Mouse (Mus musculus) lung, postnatal 0 days (tissue): ENCODE measurements around the gene Cntnap5c. TPM values are rescaled to one million over a fixed set of nuclear protein-coding genes. Genes with fewer than 3 reads are reported as not detected.

ENCODE experiments used
- ATAC-seq: fragments of 200-750 bp; cut with Nextera tagmentation; 2 replicates; pipeline ENCODE4 v1.8.0; 2017; ENCODE audit warnings: moderate library complexity
- DNase-seq: peaks from one replicate; pipeline ENCODE4 v3.0.0-alpha.2; 2016; ENCODE audit warnings: low spot score
- H3K27ac ChIP-seq: fragments of 300-500 bp; sonication (generic); 2 replicates; pipeline ENCODE4 v1.5.1; 2014; ENCODE audit warnings: antibody characterized with exemption, mild to moderate bottlenecking, low read length, mixed read lengths
- H3K27me3 ChIP-seq: fragments of 300-500 bp; sonication (generic); replicated peaks from 2 replicates; pipeline ENCODE4 v1.6.1; 2014; ENCODE audit warnings: low read length, mixed read lengths; ENCODE audit not compliant: insufficient read depth
- H3K36me3 ChIP-seq: fragments of 300-500 bp; sonication (generic); 2 replicates; pipeline ENCODE4 v1.6.1; 2014; ENCODE audit warnings: low read length, mixed read lengths; ENCODE audit not compliant: insufficient read depth
- H3K4me1 ChIP-seq: fragments of 300-500 bp; sonication (generic); 2 replicates; pipeline ENCODE4 v1.6.1; 2014; ENCODE audit warnings: antibody characterized with exemption, low read depth, low read length, mixed read lengths; ENCODE audit not compliant: insufficient read depth
- H3K4me2 ChIP-seq: fragments of 300-500 bp; sonication (generic); replicated peaks from 2 replicates; pipeline ENCODE4 v1.6.1; 2014; ENCODE audit warnings: low read depth, mild to moderate bottlenecking, low read length, moderate library complexity, mixed read lengths
- H3K4me3 ChIP-seq: fragments of 300-500 bp; sonication (generic); 2 replicates; pipeline ENCODE4 v1.5.1; 2014; ENCODE audit warnings: low read depth, low read length
- H3K9ac ChIP-seq: fragments of 300-500 bp; sonication (generic); replicated peaks from 2 replicates; pipeline ENCODE4 v1.6.1; 2014; ENCODE audit warnings: low read depth, mild to moderate bottlenecking
- H3K9me3 ChIP-seq: fragments of 300-500 bp; sonication (generic); 2 replicates; pipeline ENCODE4 v1.6.1; 2016; ENCODE audit warnings: low read length, mixed read lengths
- CTCF ChIP-seq: IDR thresholded peaks from 2 replicates; pipeline ENCODE4 v1.5.1; 2016; ENCODE audit warnings: antibody characterized with exemption, mild to moderate bottlenecking
- EP300 ChIP-seq: IDR thresholded peaks from 2 replicates; pipeline ENCODE4 v1.6.1; 2016; ENCODE audit warnings: antibody characterized with exemption, mild to moderate bottlenecking, control low read depth
- WGBS: fragments of 180-500 bp; shearing (Covaris S2); extraction: QIAGEN DNeasy Blood & Tissue Kit; methylation state at CpG from one replicate; pipeline ENCODE4 v1.1.7; 2014; 5-methylcytosine and 5-hydroxymethylcytosine counted together
- polyA plus RNA-seq: library from polyadenylated mRNA; unstranded; fragments of >200 nt; fragmentation: Nextera tagmentation; extraction: Ambion mirVana; gene quantifications from 2 replicates; pipeline ENCODE4 v1.2.1, GENCODE M21; 2015

Gene Cntnap5c
- polyA plus RNA-seq, 1 experiment from 2014 or later = not detected

DNA sequence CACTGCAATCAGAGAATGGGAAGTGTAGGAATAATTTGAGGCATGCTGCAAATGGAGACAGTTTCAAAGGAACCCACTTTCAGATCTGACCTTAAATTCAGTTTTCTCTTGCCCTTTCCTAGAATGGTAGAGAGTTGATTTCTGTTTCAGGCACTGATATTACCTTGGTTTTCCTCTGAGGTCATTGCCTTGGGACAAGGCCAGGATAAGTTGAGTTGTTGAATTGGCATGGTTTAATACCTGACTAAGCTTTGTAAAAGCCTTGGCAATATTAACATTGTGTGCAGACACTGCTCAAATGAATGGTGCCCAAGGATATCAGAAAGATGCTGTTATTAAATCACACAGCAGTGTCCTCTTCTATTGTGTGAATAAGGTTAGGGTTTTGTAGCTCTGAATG, 96.6 kb downstream of the Cntnap5c start:
- H3K4me2 ChIP-seq = no peak overlapping the region
- ATAC-seq = no peak

DNA sequence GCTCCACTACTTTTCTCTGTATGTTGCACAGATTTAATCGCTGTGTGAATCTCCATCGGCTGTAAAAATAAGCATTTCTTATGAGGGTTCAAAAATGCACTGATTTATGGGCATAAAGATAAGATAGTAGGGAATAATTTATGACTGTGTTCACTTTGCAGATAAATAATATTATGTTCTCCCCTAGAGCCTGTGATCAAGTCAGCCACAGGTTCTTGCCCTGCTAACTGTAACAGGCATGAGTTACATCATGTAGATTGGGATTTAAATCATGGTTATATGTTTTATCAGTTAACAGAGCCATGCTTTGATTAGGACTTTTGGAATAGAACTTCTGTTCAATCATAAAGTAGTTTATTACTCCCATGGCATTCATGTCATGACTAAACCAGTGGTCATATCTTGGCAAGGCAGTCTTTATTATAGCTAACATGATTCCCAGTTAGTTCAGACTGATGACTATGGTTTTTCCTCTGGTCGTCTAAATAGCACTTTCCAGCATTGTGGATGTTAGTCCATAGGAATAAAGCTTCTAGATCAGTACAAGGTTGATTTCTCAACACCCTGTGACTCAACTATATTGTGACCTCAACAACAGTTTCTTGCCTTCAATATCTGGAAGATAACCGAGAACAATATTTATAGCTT, 118.5 kb downstream of the Cntnap5c start:
- Histone ChIP-seq H3K27me3 (no peaks in the 10 kb centered on the region), H3K4me3 (no peak overlapping the region), H3K9me3 (no peaks in the 10 kb centered on the region), H3K36me3 (no peaks in the 10 kb centered on the region), H3K4me2 (no peak overlapping the region), H3K27ac (no peak overlapping the region), H3K4me1 (no peaks in the 10 kb centered on the region), H3K9ac (no peak overlapping the region)
- DNase-seq = no peak
- TF ChIP-seq EP300 (no peak), CTCF (no peak)
- WGBS = 71% methylated on average over 4 of the region's 4 CpGs
- no peak for ATAC-seq

More for the DNA sequence above, 96.6 kb downstream of the Cntnap5c start:
- H3K4me1 ChIP-seq = no peaks in the 10 kb centered on the region
- DNase-seq = no peak
- H3K27ac ChIP-seq = no peak overlapping the region
- TF ChIP-seq EP300 = no peak
- TF ChIP-seq CTCF = no peak
- no peaks in the 10 kb centered on the region for H3K27me3 ChIP-seq
- no peaks in the 10 kb centered on the region for H3K9me3 ChIP-seq
- no peak overlapping the region for H3K9ac ChIP-seq
- no peak overlapping the region for H3K4me3 ChIP-seq
- no peaks in the 10 kb centered on the region for H3K36me3 ChIP-seq

DNA sequence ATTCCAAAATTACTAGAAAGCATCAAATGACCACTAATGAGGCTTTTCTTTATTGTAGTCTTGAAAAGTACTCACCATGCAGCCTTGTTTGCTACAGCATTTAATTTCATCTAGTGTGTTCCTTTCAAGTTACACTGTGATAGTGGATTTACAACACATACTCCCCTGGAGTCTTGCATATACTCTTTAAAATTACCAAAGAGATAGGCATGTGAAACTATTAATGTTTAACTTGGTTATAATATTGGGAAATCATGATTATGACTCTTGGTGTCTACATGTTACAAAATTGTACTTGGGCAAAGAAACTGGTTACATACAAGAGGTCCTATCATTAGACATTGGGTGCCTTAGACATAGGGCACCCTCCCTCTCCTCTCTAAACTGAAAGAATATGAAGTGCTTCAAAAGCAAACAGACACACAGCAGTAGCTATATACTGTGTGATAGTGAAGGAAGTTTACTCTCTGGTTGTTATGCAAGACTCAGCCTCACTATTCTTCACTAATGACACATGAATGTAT, 142.5 kb downstream of the Cntnap5c start:
- TF ChIP-seq EP300 (no peak), CTCF (no peak)
- H3K4me1 ChIP-seq = no peaks in the 10 kb centered on the region
- H3K9me3 ChIP-seq = no peaks in the 10 kb centered on the region
- H3K4me2 ChIP-seq = no peak overlapping the region
- H3K9ac ChIP-seq = no peak overlapping the region
- H3K4me3 ChIP-seq = no peak overlapping the region
- DNase-seq (no peak), ATAC-seq (no peak)
- no peaks in the 10 kb centered on the region for H3K36me3 ChIP-seq
- H3K27me3 ChIP-seq = no peaks in the 10 kb centered on the region
- no peak overlapping the region for H3K27ac ChIP-seq

DNA sequence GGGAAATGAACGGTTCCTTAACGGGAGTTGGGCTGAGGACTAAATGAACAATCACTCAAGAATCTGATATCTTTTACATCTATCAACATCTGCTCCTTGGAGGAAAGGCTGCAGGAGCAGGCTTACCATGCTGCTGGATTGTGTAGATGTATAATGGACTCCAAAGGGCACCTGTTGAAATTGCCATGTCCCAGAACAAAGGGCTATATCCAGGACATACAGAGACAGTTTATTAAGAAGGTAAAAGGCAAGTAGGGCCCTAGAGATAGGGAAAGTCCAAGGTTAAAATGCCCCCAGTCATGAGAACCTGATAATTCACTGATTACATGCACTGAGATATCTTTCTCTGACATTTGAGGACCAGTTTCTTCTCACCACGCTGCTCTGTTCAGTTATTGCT, 214.9 kb downstream of the Cntnap5c start:
- DNase-seq = no peak
- no peaks in the 10 kb centered on the region for H3K9me3 ChIP-seq
- H3K4me2 ChIP-seq = no peak overlapping the region
- H3K27me3 ChIP-seq = no peaks in the 10 kb centered on the region
- WGBS = 60% methylated on average over 3 of the region's 3 CpGs
- no peaks in the 10 kb centered on the region for H3K36me3 ChIP-seq
- H3K9ac ChIP-seq = no peak overlapping the region
- no peak overlapping the region for H3K4me3 ChIP-seq
- H3K27ac ChIP-seq = no peak overlapping the region
- no peak for TF ChIP-seq CTCF
- no peak for TF ChIP-seq EP300
- H3K4me1 ChIP-seq = no peaks in the 10 kb centered on the region
- no peak for ATAC-seq

DNA sequence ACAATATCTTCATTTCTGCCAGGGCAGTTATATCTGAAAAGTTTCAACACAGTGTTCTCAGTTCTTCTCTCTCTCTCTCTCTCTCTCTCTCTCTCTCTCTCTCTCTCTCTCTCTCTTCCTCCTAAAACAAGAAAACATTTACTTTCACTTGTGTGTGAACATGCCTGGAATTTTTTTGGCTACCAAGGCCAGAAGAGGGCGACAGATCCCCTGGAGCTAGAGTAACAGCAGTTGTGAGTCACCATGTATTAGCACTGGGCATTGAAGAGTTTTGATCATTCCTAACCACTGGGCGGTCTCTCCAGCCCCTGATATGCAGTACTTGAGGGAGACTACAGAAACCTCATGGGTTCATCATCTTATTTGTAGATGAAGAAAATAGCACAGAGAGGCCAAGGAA, 219.1 kb downstream of the Cntnap5c start:
- no peak overlapping the region for H3K4me2 ChIP-seq
- peak; percentile 24 for DNase-seq
- WGBS = 43% methylated on average over 2 of the region's 2 CpGs

DNA sequence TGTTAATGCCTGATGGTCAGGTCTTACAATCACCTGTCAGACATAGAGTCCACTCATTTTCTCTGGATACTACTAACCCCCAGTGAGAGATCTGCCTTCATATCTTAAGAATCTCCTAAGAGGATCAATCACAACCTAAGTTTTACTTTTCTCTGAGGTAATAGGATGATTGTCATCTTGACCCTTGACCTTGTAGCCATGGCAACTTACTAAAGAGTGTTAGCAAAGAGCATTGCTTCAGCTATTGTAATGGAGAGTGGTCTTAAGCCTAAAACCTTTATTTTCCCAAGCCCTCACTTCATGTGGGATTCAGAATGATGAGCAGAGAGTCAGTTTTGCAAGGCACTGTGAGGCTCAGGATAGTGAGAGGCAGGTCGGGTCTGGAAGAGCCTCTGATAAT, 227.1 kb downstream of the Cntnap5c start:
- TF ChIP-seq CTCF = no peak
- 46% methylated on average over 1 of the region's 1 CpGs for WGBS
- Histone ChIP-seq H3K36me3 (no peaks in the 10 kb centered on the region), H3K27ac (no peak overlapping the region), H3K9ac (no peak overlapping the region), H3K9me3 (no peaks in the 10 kb centered on the region), H3K27me3 (no peaks in the 10 kb centered on the region), H3K4me3 (no peak overlapping the region), H3K4me2 (no peak overlapping the region), H3K4me1 (no peaks in the 10 kb centered on the region)
- DNase-seq (no peak), ATAC-seq (no peak)

More for the DNA sequence above, 219.1 kb downstream of the Cntnap5c start:
- H3K4me1 ChIP-seq = no peaks in the 10 kb centered on the region
- H3K4me3 ChIP-seq = no peak overlapping the region
- H3K9me3 ChIP-seq = no peaks in the 10 kb centered on the region
- H3K27me3 ChIP-seq = no peaks in the 10 kb centered on the region
- H3K27ac ChIP-seq = no peak overlapping the region
- no peaks in the 10 kb centered on the region for H3K36me3 ChIP-seq
- H3K9ac ChIP-seq = no peak overlapping the region
- ATAC-seq = no peak
- peak; percentile 47 for TF ChIP-seq CTCF
- no peak for TF ChIP-seq EP300

DNA sequence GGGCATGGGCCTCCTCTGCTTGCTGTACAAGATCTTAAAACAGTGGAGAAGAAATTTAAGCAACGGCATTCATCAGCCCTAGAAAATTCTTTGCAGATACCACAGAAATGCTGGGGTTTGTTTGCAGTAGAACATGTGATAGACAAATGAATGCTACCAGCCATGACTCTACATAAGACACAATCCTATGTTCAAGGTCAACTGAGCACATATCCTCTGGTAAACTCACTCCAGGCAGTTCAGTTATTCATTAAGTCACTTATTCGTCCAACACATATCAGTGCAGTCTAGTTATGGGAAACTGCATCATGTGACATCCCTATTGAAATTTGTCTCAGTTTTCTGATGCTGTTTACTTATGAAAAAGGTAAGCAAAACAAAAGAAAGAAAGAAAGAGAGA, 229.7 kb downstream of the Cntnap5c start:
- Histone ChIP-seq H3K27ac (no peak overlapping the region), H3K36me3 (no peaks in the 10 kb centered on the region), H3K27me3 (no peaks in the 10 kb centered on the region), H3K9me3 (no peaks in the 10 kb centered on the region), H3K4me2 (no peak overlapping the region), H3K4me1 (no peaks in the 10 kb centered on the region), H3K4me3 (no peak overlapping the region), H3K9ac (no peak overlapping the region)
- no peak for TF ChIP-seq EP300
- ATAC-seq (no peak), DNase-seq (no peak)
- WGBS = 79% methylated on average over 2 of the region's 2 CpGs
